Mouse (Mus musculus): ENCODE measurements around the gene Tbc1d19. TPM values are rescaled to one million over a fixed set of nuclear protein-coding genes. Genes with fewer than 3 reads are reported as not detected.

The Tbc1d19 gene
- polyA plus RNA-seq, 1 experiment from 2014 or later: 55.3 TPM

GRCm38 (mm10) chr5:53920416-53920815 lies 111.0 kb downstream of the Tbc1d19 start:
- no peak overlapping the region for H3K9ac ChIP-seq
- ATAC-seq (ENCODE audit: insufficient number of reproducible peaks, insufficient read depth, low FRiP score, low TSS enrichment): no peak
- H3K9me3 ChIP-seq: peaks cover 3% of the 10 kb centered on the region; the same call in 1 of the 2 replicates
- H3K36me3 ChIP-seq: no peaks in the 10 kb centered on the region
- no peak overlapping the region for H3K4me3 ChIP-seq
- 96% methylated on average over 2 of the region's 2 CpGs for WGBS
- no peaks in the 10 kb centered on the region for H3K4me1 ChIP-seq
- no peak overlapping the region for H3K27ac ChIP-seq
- H3K4me2 ChIP-seq (replicated peaks): no peak overlapping the region
- H3K27me3 ChIP-seq: no peaks in the 10 kb centered on the region

- WGBS: 68% methylated on average over 10 of the region's 10 CpGs
Measured at GRCm38 (mm10) chr5:53922149-53922904, 112.9 kb downstream of the Tbc1d19 start.

GRCm38 (mm10) chr5:53924005-53924404 lies 114.6 kb downstream of the Tbc1d19 start:
- no peaks in the 10 kb centered on the region for H3K27me3 ChIP-seq
- no peaks in the 10 kb centered on the region for H3K4me1 ChIP-seq
- no peak overlapping the region for H3K4me2 ChIP-seq (replicated peaks)
- H3K27ac ChIP-seq: no peak overlapping the region
- H3K4me3 ChIP-seq: no peak overlapping the region
- no peak overlapping the region for H3K9ac ChIP-seq
- peaks cover 3% of the 10 kb centered on the region; the same call in 1 of the 2 replicates for H3K9me3 ChIP-seq
- H3K36me3 ChIP-seq: no peaks in the 10 kb centered on the region
- no peak for ATAC-seq (ENCODE audit: insufficient number of reproducible peaks, insufficient read depth, low FRiP score, low TSS enrichment)
- WGBS: 76% methylated on average over 4 of the region's 4 CpGs

More at GRCm38 (mm10) chr5:53922149-53922904, 112.9 kb downstream of the Tbc1d19 start:
- peaks cover 3% of the 10 kb centered on the region; the same call in 1 of the 2 replicates for H3K9me3 ChIP-seq
- H3K4me3 ChIP-seq: no peak overlapping the region
- H3K4me2 ChIP-seq (replicated peaks): no peak overlapping the region
- H3K4me1 ChIP-seq: no peaks in the 10 kb centered on the region
- H3K36me3 ChIP-seq: no peaks in the 10 kb centered on the region
- H3K9ac ChIP-seq: no peak overlapping the region
- ATAC-seq (ENCODE audit: insufficient number of reproducible peaks, insufficient read depth, low FRiP score, low TSS enrichment): no peak
- H3K27me3 ChIP-seq: no peaks in the 10 kb centered on the region
- H3K27ac ChIP-seq: no peak overlapping the region

DNA sequence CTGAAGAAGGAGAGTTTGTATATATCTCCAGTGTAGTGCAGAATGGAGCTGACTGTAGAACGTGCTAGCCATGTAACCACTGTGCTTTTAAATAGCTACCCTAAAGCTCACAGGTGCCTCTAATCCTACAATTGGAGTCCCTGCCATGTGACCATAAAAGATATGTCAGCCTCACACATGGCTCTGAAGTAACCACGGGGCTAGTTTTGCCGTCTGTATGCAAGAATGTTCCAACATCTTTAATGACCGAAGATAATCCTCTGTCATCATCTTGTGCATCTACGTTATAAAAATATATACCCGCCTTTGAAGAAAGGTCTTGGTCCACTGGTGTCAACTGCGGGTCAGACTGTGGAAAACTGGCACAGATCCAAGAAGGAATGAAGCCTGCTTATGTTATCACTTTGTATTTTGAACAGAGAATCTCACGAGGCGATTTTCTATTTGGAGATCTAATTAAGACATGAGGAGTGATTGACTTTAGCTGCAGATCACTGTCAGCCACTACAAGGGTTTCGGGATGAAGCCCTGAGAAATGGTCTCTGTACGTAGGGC lies 117.0 kb downstream of the Tbc1d19 start:
- H3K27ac ChIP-seq: no peak overlapping the region
- no peaks in the 10 kb centered on the region for H3K4me1 ChIP-seq
- H3K9ac ChIP-seq: no peak overlapping the region
- WGBS: 68% methylated on average over 11 of the region's 11 CpGs
- no peaks in the 10 kb centered on the region for H3K9me3 ChIP-seq
- H3K4me2 ChIP-seq (replicated peaks): no peak overlapping the region
- H3K36me3 ChIP-seq: no peaks in the 10 kb centered on the region
- no peaks in the 10 kb centered on the region for H3K27me3 ChIP-seq
- ATAC-seq (ENCODE audit: insufficient number of reproducible peaks, insufficient read depth, low FRiP score, low TSS enrichment): no peak
- H3K4me3 ChIP-seq: no peak overlapping the region

DNA sequence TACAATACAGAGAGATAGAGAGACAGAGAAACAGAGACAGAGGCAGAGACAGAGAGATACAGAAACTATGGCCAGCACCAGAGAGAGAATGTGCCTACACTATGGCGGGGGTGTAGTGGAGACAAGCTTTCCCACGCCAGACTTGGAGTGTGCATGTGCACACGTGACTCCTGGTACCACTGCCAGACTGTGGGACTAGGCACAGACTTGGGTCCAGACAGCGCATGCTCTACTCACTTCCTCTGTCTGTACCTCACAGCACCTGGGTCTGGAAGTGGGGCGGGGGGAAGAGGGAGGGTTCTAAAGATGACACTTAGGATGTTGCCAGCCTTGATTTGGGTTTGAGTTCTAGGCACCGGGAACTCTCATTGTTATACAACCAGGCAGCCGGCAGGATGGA lies 118.5 kb downstream of the Tbc1d19 start:
- 80% methylated on average over 7 of the region's 7 CpGs for WGBS
- no peak overlapping the region for H3K27ac ChIP-seq
- no peak overlapping the region for H3K4me2 ChIP-seq (replicated peaks)
- no peaks in the 10 kb centered on the region for H3K36me3 ChIP-seq
- no peak overlapping the region for H3K4me3 ChIP-seq
- H3K4me1 ChIP-seq: no peaks in the 10 kb centered on the region
- no peaks in the 10 kb centered on the region for H3K9me3 ChIP-seq
- H3K27me3 ChIP-seq: no peaks in the 10 kb centered on the region
- no peak overlapping the region for H3K9ac ChIP-seq
- ATAC-seq (ENCODE audit: insufficient number of reproducible peaks, insufficient read depth, low FRiP score, low TSS enrichment): no peak

- Histone ChIP-seq H3K27ac (no peak overlapping the region), H3K27me3 (no peaks in the 10 kb centered on the region), H3K4me1 (no peaks in the 10 kb centered on the region), H3K9me3 (no peaks in the 10 kb centered on the region), H3K4me3 (no peak overlapping the region), H3K36me3 (no peaks in the 10 kb centered on the region), H3K9ac (no peak overlapping the region), H3K4me2 (replicated peaks) (no peak overlapping the region)
- WGBS: 84% methylated on average over 4 of the region's 4 CpGs
- ATAC-seq (ENCODE audit: insufficient number of reproducible peaks, insufficient read depth, low FRiP score, low TSS enrichment): no peak
Measured at GRCm38 (mm10) chr5:53928537-53928936, 119.1 kb downstream of the Tbc1d19 start.

GRCm38 (mm10) chr5:53929205-53929614 lies 119.8 kb downstream of the Tbc1d19 start:
- H3K4me1 ChIP-seq: no peaks in the 10 kb centered on the region
- 57% methylated on average over 10 of the region's 10 CpGs for WGBS
- H3K9me3 ChIP-seq: no peaks in the 10 kb centered on the region
- H3K4me3 ChIP-seq: no peak overlapping the region
- H3K9ac ChIP-seq: no peak overlapping the region
- no peak for ATAC-seq (ENCODE audit: insufficient number of reproducible peaks, insufficient read depth, low FRiP score, low TSS enrichment)
- no peak overlapping the region for H3K27ac ChIP-seq
- no peaks in the 10 kb centered on the region for H3K36me3 ChIP-seq
- no peaks in the 10 kb centered on the region for H3K27me3 ChIP-seq
- H3K4me2 ChIP-seq (replicated peaks): no peak overlapping the region

- no peak overlapping the region for H3K4me2 ChIP-seq (replicated peaks)
- no peak for ATAC-seq (ENCODE audit: insufficient number of reproducible peaks, insufficient read depth, low FRiP score, low TSS enrichment)
- 90% methylated on average over 6 of the region's 6 CpGs for WGBS
- H3K4me1 ChIP-seq: no peaks in the 10 kb centered on the region
- no peak overlapping the region for H3K27ac ChIP-seq
- no peak overlapping the region for H3K9ac ChIP-seq
- H3K27me3 ChIP-seq: no peaks in the 10 kb centered on the region
- no peaks in the 10 kb centered on the region for H3K36me3 ChIP-seq
- H3K9me3 ChIP-seq: no peaks in the 10 kb centered on the region
- H3K4me3 ChIP-seq: no peak overlapping the region
Measured at GRCm38 (mm10) chr5:53929814-53930213, 120.4 kb downstream of the Tbc1d19 start.

DNA sequence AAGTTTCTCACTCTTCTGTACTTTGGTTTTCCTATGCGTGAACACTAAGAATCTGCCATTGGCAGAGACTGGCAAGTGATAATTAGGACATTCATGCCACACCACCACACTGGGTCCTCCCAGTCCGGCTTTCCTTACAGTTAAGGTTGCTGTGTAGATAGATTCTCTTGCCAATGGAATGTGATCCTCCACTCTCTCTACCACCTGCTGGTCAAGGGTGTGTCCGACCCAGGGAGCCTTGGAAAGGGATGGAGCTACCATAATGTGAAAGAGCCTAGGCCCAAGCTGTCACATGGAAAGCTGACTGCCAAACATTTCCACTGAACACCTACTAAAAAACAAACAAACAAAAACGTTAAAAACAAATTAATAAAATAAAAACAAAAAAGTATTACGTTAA lies 121.6 kb downstream of the Tbc1d19 start:
- Histone ChIP-seq H3K27ac (no peak overlapping the region), H3K4me3 (no peak overlapping the region), H3K4me1 (no peaks in the 10 kb centered on the region), H3K36me3 (no peaks in the 10 kb centered on the region), H3K27me3 (no peaks in the 10 kb centered on the region), H3K4me2 (replicated peaks) (no peak overlapping the region), H3K9me3 (no peaks in the 10 kb centered on the region), H3K9ac (no peak overlapping the region)
- no peak for ATAC-seq (ENCODE audit: insufficient number of reproducible peaks, insufficient read depth, low FRiP score, low TSS enrichment)
- WGBS: 73% methylated on average over 5 of the region's 5 CpGs

GRCm38 (mm10) chr5:53933628-53934027 lies 124.2 kb downstream of the Tbc1d19 start:
- H3K36me3 ChIP-seq: no peaks in the 10 kb centered on the region
- no peak overlapping the region for H3K27ac ChIP-seq
- H3K4me1 ChIP-seq: no peaks in the 10 kb centered on the region
- H3K9ac ChIP-seq: no peak overlapping the region
- no peaks in the 10 kb centered on the region for H3K27me3 ChIP-seq
- no peaks in the 10 kb centered on the region for H3K9me3 ChIP-seq
- H3K4me2 ChIP-seq (replicated peaks): no peak overlapping the region
- H3K4me3 ChIP-seq: no peak overlapping the region
- 75% methylated on average over 7 of the region's 7 CpGs for WGBS
- no peak for ATAC-seq (ENCODE audit: insufficient number of reproducible peaks, insufficient read depth, low FRiP score, low TSS enrichment)

- 91% methylated on average over 2 of the region's 2 CpGs for WGBS
- Histone ChIP-seq H3K27ac (no peak overlapping the region), H3K9ac (no peak overlapping the region), H3K4me2 (replicated peaks) (no peak overlapping the region), H3K27me3 (no peaks in the 10 kb centered on the region), H3K9me3 (no peaks in the 10 kb centered on the region), H3K36me3 (no peaks in the 10 kb centered on the region), H3K4me1 (no peaks in the 10 kb centered on the region), H3K4me3 (no peak overlapping the region)
- no peak for ATAC-seq (ENCODE audit: insufficient number of reproducible peaks, insufficient read depth, low FRiP score, low TSS enrichment)
Measured at GRCm38 (mm10) chr5:53934040-53934439, 124.6 kb downstream of the Tbc1d19 start.

DNA sequence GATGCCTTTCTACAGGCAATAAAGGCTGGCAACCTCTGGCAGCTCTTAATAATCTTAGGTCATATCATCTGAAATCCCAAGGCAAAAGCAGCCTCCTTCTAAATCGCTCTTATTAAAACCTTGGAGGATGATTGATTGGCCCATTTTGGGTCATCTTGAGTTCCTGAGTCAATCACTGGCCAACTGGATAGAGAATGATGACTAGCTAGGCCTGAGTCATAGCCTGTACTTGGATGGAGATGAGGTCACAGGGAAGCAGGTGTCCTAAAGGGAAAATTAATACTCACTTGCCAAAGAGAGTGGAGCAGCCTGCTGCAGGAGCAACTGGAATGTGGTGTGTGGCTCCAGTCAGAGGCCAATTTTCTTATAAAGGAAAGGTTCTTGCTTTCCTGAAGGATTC lies 125.4 kb downstream of the Tbc1d19 start:
- no peak for ATAC-seq (ENCODE audit: insufficient number of reproducible peaks, insufficient read depth, low FRiP score, low TSS enrichment)
- H3K27ac ChIP-seq: no peak overlapping the region
- no peaks in the 10 kb centered on the region for H3K9me3 ChIP-seq
- 87% methylated on average over 1 of the region's 1 CpGs for WGBS
- no peak overlapping the region for H3K9ac ChIP-seq
- H3K4me2 ChIP-seq (replicated peaks): no peak overlapping the region
- H3K4me3 ChIP-seq: no peak overlapping the region
- no peaks in the 10 kb centered on the region for H3K27me3 ChIP-seq
- no peaks in the 10 kb centered on the region for H3K4me1 ChIP-seq
- H3K36me3 ChIP-seq: no peaks in the 10 kb centered on the region

All from embryonic facial prominence, embryonic 12.5 days (tissue).